In the genomic region with DNA sequence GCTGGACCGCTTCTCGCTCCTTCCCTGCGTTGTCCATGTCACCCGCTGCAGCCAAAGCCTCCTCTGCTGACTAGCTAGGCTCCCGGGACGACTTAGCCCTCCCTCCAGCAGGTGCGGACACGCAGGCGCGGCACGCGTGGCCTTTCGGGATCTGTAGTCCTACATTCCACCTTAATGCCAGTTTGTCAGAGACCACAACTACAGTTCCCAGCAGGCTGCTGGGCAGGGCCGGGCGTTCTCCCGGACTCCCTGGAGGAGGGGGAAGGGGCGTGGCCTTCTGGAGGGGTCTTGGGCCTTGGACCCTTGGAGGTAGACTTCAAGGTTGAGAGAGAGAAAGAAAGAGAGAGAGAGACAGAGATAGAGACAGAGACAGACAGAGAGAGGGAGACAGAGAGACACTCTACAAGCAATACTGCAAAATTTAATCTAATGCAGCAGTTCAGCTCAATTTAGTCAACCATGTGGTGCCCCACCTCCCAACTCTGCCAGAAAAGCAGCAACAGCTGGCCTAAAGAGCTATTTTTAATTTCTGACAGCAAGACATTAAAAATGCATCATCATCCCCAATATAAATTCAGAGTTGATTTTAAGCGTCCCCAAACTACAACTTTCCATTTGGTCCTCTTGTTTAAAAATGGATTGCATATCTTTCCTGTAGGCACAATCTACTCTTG, we compare ENCODE assay signal across 7 mouse cellular contexts. TPM values are rescaled to one million over a fixed set of nuclear protein-coding genes. Genes with fewer than 3 reads are reported as not detected.
DNase-seq lines count a peak whose midpoint lies in the region; ATAC-seq and TF ChIP-seq lines count a peak whose summit lies in the region.

A gene (minus strand): TSS at position 141 of the 674 bp plus-strand sequence.

- peak; percentile 96 to 98 for DNase-seq in adrenal gland, postnatal 36 days
- peak; percentile 95 to 97 for DNase-seq in heart, adult 18-20 months
- DNase-seq in kidney, adult 18-20 months = peak; percentile 91
- peak; percentile 90 for DNase-seq in limb, embryonic 10.5 days (ENCODE audit: low spot score)

- H3K4me3 ChIP-seq in embryonic facial prominence, embryonic 13.5 days = peak within 1 kb of the TSS; percentile 75
- peak within 1 kb of the TSS; percentile 67 for H3K4me3 ChIP-seq in limb, embryonic 10.5 days
- H3K4me3 ChIP-seq in midbrain, embryonic 12.5 days = peak within 1 kb of the TSS; percentile 74
- peak within 1 kb of the TSS; percentile 74 for H3K4me3 ChIP-seq in small intestine, adult 2 months (ENCODE audit: low read depth, low read length)

- H3K4me1 ChIP-seq in embryonic facial prominence, embryonic 13.5 days = peaks cover 12% of the 10 kb centered on the region
- H3K4me1 ChIP-seq in limb, embryonic 10.5 days = peaks cover 9% of the 10 kb centered on the region; the same call in 1 of the 2 replicates
- H3K4me1 ChIP-seq in midbrain, embryonic 12.5 days = peaks cover 6% of the 10 kb centered on the region; the same call in 1 of the 2 replicates
- H3K4me1 ChIP-seq in small intestine, adult 2 months (ENCODE audit: control insufficient read depth, insufficient read depth, insufficient read length, low read length) = 0 out of 2 replicates have a peak, but pooled peaks cover 3% of the 10 kb centered on the region

- no peaks in the 10 kb centered on the region for H3K9me3 ChIP-seq in embryonic facial prominence, embryonic 13.5 days
- no peaks in the 10 kb centered on the region for H3K9me3 ChIP-seq in limb, embryonic 10.5 days (replicated peaks)
- H3K9me3 ChIP-seq in midbrain, embryonic 12.5 days = 0 out of 2 replicates have a peak, but pooled peaks cover 7% of the 10 kb centered on the region

- H3K27me3 ChIP-seq in embryonic facial prominence, embryonic 13.5 days = no peaks in the 10 kb centered on the region
- no peaks in the 10 kb centered on the region for H3K27me3 ChIP-seq in limb, embryonic 10.5 days (ENCODE audit: low read depth, poor library complexity, severe bottlenecking)
- H3K27me3 ChIP-seq in midbrain, embryonic 12.5 days = no peaks in the 10 kb centered on the region
- no peaks in the 10 kb centered on the region for H3K27me3 ChIP-seq in small intestine, adult 2 months (ENCODE audit: control insufficient read depth, insufficient read depth, low read length)

- TF ChIP-seq CTCF in small intestine, adult 2 months (IDR thresholded peaks at IDR 0.05; ENCODE audit: extremely low read depth, insufficient read length, insufficient replicate concordance, low read depth, low read length) = no peak

- no peaks in the 10 kb centered on the region for H3K36me3 ChIP-seq in embryonic facial prominence, embryonic 13.5 days
- no peaks in the 10 kb centered on the region for H3K36me3 ChIP-seq in limb, embryonic 10.5 days
- H3K36me3 ChIP-seq in midbrain, embryonic 12.5 days = no peaks in the 10 kb centered on the region
- H3K36me3 ChIP-seq in small intestine, adult 2 months (ENCODE audit: control insufficient read depth, insufficient read depth, low read length) = no peaks in the 10 kb centered on the region

- 4% methylated on average over 18 of the region's 18 CpGs for WGBS in embryonic facial prominence, embryonic 13.5 days
- 4% methylated on average over 18 of the region's 18 CpGs for WGBS in limb, embryonic 10.5 days
- 4% methylated on average over 18 of the region's 18 CpGs for WGBS in midbrain, embryonic 12.5 days
- WGBS in small intestine, adult 2 months = 6% methylated on average over 18 of the region's 18 CpGs

- H3K4me2 ChIP-seq in embryonic facial prominence, embryonic 13.5 days = peak within 1 kb of the TSS; percentile 93
- peak within 1 kb of the TSS; percentile 89 for H3K4me2 ChIP-seq in midbrain, embryonic 12.5 days (replicated peaks)

- TF ChIP-seq POLR2A in small intestine, adult 2 months (IDR thresholded peaks at IDR 0.05; ENCODE audit: low read depth, low read length) = no peak; the same call in 1 of the 2 replicates

- 0 out of 2 replicates have a peak within 1 kb of the TSS, but pooled peaks have one; percentile 39 for H3K27ac ChIP-seq in embryonic facial prominence, embryonic 13.5 days
- H3K27ac ChIP-seq in limb, embryonic 10.5 days = peak within 1 kb of the TSS; percentile 78
- H3K27ac ChIP-seq in midbrain, embryonic 12.5 days (replicated peaks) = peak within 1 kb of the TSS; percentile 32
- H3K27ac ChIP-seq in small intestine, adult 2 months (ENCODE audit: insufficient read depth, low read depth, low read length) = no peak within 1 kb of the TSS

- peak; percentile 98 for ATAC-seq in embryonic facial prominence, embryonic 13.5 days (ENCODE audit: insufficient number of reproducible peaks, insufficient read depth, low FRiP score, low TSS enrichment, low read depth)
- peak; percentile 100 for ATAC-seq in midbrain, embryonic 12.5 days (ENCODE audit: low FRiP score, low read depth)

- H3K9ac ChIP-seq in embryonic facial prominence, embryonic 13.5 days = peak within 1 kb of the TSS; percentile 82
- H3K9ac ChIP-seq in midbrain, embryonic 12.5 days (replicated peaks) = peak within 1 kb of the TSS; percentile 83

RNA-seq across cellular contexts. Expression of the gene that starts here (rescaled TPM):
- total RNA-seq in adrenal gland, postnatal 36 days (2021) = 1 to 10 TPM; 4.2 to 5.8 TPM
- 4.2 and 5.4 TPM in 2 replicates for polyA plus RNA-seq in embryonic facial prominence, embryonic 13.5 days (2015; fragmentation: Nextera tagmentation; extraction: Ambion mirVana)
- 1 to 10 TPM; 1.1 to 1.4 TPM for total RNA-seq in heart, adult 18-20 months (2021)
- polyA plus RNA-seq in limb, embryonic 10.5 days (2016; fragmentation: Nextera tagmentation; extraction: Ambion mirVana) = 3.3 and 3.8 TPM in 2 replicates
- 22.9 and 26.6 TPM in 2 replicates for polyA plus RNA-seq in midbrain, embryonic 12.5 days (2016; fragmentation: Nextera tagmentation; extraction: Ambion mirVana)
- polyA plus RNA-seq in small intestine, adult 2 months (2012; rRNA removed) = 0.10 and 0.16 TPM in 2 replicates
